Mouse (Mus musculus) right cerebral cortex, postnatal 36 days (tissue): ENCODE data around the gene Sgms1.

Experiments used
- DNase-seq, 2 experiments: peaks; one replicate each; pipeline ENCODE4 v3.0.0; 2022; ENCODE audit warnings: low spot score in 2 of 2, mixed read lengths in 1 of 2

Gene Sgms1

DNA sequence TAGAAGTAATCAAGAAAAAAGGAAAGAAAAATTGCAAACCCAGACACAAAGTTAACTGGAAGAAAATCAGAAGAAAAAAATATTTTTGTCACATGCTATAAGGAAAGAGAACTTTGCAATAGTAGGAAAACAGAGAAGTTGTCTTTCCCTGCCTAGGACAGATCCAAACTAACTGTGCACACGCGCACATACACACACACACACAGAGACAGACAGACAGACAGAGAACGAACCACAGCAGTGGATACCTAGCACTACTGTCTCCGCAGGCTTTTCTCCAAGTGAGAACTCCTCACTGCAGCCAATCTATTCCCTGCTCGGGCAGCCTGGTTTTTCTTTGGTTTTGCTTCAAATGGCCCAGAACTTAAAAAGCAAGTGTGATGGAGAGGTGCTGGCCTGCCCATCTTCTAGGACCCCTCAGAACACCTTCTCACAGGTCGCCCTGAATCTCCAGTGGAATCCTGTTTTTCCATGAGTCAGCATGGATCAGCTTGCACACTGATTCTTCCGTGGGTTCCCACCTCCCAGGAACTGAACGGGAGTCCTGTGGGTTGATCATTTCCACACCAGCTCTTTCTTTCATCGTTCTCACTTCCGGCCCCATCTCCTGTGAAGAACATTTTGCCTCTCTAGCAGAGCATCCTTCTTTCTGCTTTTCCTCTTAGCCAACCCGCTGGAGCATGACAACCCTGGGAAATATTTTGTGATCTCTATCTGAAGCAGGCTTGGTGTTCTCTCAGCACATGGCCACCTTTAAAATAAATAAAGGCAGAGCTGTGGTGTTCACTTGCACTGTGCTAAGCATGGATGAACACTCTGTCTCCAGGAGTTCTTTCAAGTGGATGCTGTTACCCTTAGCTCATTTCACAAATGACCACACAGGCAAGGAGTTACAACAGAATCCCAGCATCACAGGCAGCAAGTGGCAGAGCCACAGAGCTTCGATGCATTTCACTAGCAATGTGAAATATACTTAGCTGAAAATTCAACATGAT, 96.4 kb downstream of the Sgms1 start:
- no peak for DNase-seq

DNA sequence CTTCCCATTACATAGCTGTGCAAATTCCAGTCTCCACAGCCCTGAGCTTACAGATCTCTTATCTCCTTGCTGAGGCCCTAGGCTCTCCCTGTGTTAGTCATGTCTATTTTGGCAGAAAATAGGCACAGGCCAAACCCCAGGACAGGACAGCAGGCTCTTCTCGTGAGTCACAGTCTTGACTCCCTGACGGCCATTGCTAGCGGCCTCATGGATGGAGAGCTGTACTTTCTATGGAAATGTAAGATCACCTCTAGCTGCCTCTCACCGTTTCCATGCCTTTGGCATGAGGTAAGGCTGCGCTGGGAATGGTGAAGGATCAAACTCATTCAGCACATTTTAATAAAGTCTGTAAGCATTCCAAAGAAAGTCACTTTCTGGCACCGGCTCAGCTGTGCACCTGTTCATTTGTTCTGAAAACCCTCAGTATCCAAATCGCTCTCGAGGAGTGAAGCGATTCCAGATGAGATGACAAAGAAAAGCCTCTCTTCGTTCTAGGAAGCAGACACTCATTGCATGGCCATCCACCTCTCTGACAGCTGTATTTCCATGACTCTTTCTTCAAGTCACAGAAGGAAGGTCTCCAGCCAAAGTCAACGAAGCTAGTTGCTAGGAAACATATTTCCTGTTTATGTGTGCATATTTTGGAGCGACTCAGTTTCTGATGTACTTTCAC, 97.3 kb downstream of the Sgms1 start:
- DNase-seq, result no peak

DNA sequence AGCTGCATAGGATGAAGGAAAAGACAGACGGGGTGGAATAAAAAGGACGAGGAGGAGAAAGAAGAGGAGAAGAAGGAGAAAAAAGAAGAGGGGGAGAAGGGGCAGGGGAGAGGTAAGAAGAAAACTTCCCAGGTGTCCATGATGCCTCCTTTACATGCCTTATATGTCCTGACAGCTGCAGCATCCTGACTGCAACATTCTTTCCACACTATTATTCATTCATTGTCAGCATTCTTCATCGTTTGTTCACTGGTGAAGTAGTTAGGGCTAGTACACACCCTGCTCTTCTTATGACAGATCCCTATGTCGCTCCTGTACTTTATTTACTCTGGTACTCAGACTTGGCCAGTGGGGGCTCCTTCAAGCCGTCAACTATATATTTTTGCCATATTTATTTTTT, 98.4 kb downstream of the Sgms1 start:
- DNase-seq, result no peak

- no peak for DNase-seq
Observed at GRCm38 (mm10) chr19:32288895-32289294, 100.6 kb downstream of the Sgms1 start.

GRCm38 (mm10) chr19:32287839-32288238, 101.7 kb downstream of the Sgms1 start:
- no peak for DNase-seq

DNA sequence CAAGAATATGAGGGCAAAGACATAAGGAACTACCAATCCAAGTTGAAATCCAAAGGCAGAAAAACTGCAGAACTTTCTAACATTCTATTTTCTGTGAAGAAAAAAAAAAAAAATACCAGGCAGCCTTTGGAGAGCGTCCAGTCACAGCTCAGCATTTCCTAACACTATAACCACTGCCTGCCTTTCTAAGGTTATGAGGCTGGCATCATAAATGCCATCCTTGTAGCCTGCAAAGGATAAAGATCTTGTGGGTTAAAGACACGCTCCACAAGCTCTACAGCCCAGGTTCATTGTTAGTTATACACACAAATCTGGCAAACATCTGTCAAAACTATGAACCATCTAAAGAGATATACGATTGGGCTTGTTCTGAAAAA, 104.1 kb downstream of the Sgms1 start:
- no peak for DNase-seq

DNA sequence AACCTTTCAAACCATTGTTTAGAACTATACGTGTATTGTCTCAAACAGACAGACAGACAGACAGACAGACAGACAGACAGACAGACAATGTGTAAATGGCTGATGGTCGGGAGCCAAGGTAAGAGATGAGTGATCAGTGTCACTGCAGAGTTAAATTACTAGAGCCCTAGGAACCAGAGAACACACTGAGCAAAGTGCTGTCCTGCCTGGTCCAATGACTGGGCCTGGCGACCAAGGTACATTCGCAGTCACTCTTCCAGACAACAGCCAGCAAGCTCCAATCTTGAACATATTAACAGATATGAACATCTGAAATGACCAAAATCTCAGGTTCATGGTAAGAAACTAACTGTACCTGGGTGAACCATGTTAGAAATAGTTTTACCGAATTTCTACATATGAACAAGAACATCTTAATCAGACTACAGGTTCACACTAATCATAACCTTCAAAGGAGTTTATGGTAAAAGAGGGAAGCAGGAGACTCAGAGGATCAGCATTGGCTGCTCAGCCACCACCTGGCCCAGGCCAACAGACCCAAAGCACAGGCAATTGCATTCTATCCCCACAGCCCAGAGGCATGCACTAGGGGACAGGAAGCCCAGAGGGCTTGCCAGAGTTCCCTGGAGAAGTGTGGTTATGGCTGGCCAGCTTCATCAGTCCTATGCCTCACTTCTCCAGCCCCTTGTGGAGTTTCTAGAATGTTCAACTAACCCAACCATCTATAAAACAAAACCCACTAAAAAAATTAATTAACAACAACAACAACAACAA, 104.6 kb downstream of the Sgms1 start:
- DNase-seq, result no peak

DNA sequence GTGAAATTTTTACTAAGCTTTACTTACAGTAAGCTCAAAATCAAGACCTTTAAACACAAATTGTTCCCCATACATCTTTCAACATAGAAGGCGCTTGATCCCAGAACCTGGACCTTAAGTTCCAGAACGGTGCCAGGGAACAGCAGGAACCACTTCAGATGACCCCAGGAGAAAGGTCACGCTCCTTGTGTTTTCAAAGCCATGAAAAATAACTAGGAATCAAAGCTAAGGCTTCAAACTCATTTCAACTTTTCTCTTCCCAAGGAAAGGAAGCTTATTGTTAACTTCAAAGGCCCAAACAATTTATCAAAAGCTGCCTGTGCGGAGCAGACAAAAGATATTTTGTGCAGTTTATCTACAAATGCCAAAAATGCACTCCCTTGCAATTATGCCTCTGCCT, 107.6 kb downstream of the Sgms1 start:
- DNase-seq, result no peak

GRCm38 (mm10) chr19:32280380-32280779, 109.1 kb downstream of the Sgms1 start:
- DNase-seq, result peak in 1 of 2 experiments; percentile 24

DNA sequence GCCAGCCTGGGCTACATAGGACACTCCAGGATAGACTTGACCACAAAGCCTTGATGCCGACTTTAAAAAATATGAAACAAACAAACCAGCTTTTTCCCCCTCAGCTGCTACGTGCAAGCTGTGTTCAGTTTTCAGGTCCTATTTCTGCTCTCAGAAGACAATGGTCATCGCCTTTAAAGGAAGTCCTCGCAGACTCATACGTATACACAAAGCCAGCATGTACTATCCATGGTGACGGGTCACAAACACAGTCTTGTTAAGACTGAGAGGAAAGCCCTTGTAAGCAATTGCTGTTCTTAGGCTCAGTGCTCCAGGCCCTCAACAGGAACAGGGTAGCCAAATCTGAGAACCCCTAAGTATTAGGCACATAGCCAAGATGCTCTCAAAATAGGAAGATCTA, 110.1 kb downstream of the Sgms1 start:
- DNase-seq, result no peak

- no peak for DNase-seq
Observed at GRCm38 (mm10) chr19:32277869-32278268, 111.6 kb downstream of the Sgms1 start.

- DNase-seq, result no peak
Observed at GRCm38 (mm10) chr19:32277287-32277686, 112.2 kb downstream of the Sgms1 start.

- DNase-seq, result no peak
Observed at GRCm38 (mm10) chr19:32276817-32277216, 112.7 kb downstream of the Sgms1 start.

- DNase-seq, result no peak
Observed at GRCm38 (mm10) chr19:32276263-32276662, 113.3 kb downstream of the Sgms1 start.

DNA sequence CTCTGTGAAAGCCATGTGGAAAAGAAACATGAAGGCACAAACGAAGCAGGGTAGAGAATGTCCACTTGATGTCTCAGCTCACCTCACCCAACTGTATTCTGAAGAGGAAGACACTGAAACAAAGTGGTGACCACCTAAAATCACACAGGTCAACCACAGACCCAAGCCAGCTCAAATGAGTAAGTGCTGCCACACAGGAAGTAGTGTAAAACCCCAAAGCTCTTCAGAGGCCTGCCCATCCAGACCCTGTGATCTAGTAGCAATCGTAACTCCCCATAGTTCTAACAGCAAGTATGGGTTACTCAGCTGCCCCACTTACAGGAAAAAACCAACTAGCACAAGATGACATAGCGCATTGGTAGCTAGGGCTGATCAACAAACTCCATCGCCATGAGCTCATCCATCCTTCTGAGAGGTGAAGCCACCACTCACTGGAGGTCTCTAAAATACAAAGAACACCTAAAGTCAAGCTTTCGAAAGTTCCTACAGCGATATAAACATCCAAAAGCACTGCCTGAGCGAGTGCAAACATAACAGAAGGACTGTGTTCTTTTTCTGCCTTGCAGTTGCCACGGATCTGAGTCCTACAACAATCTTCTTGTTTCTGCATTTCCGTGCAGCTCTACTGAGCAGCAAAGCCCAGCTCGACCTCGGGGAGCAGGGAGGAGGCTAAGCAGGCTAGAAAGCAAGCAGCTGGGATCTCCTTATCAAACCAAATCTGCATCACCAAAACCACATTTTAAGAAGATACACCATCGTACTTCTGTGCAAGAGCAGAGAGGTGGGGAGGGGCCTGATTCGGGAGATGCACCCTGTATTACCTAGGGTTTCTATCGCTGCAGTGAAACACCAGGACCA, 114.2 kb downstream of the Sgms1 start:
- no peak for DNase-seq

DNA sequence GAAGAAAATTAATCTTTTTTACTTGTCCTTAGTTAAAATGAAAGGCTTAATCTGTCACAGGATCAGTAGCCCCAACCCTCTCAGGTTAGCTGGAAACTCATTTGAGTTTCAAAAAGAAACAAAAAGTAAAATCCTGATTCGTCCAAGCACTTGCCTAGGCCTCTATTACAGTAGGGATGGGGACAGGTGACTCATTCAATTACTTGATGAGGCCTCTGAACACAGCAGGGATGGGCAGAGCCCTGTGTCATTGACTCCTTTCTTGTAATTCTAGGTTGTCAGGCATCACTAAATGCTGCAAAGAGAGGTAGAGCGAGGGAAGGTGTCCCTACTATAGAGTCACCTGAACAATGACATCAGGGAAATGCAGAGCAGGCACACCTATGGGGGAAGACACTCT, 115.4 kb downstream of the Sgms1 start:
- no peak for DNase-seq

- no peak for DNase-seq
Observed at GRCm38 (mm10) chr19:32273714-32274113, 115.8 kb downstream of the Sgms1 start.

DNA sequence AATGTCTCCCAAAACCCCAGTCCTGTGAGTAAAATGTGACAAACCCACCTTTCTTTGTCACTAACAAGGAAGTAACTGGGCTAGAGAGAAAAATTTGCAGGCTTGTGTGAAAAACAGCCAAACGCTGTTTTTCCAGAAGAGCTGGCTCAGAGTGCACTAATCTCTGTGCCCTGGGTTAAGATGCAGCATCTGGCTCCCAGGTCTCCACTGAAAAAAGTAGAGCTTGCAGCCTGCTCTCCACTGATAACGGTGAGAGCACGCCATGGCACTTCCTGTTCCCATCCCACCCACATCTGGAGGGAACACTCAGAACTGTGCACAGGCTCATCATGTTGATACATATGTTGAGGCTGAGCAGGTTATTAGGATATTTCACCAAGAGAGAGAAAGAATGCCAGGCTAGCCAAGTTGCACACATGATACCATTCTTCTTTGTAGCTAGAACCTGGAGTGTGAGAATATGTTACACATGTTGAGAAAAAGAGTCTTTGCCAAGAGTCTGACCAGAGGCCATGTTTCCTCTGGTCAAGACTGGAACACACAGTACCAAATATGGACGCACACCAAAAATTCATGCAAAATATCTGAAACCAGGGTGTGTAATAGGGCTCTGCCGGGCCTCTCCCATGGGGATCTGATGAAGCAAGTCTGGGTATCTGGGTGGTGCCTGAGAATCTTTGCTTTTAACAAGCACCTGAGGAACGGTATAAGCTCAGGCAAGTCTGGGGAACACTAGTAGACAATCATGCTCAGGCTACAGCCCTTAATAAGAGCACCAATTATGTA, 116.8 kb downstream of the Sgms1 start:
- DNase-seq, result no peak

GRCm38 (mm10) chr19:32271455-32272200, 117.9 kb downstream of the Sgms1 start:
- DNase-seq, result no peak

GRCm38 (mm10) chr19:32269844-32270176, 119.7 kb downstream of the Sgms1 start:
- no peak for DNase-seq
